Mouse (Mus musculus): ENCODE measurements around the gene Vps39. TPM values are rescaled to one million over a fixed set of nuclear protein-coding genes. Genes with fewer than 3 reads are reported as not detected.

Gene Vps39
- polyA plus RNA-seq, 1 experiment from 2014 or later = 26.6 TPM

DNA sequence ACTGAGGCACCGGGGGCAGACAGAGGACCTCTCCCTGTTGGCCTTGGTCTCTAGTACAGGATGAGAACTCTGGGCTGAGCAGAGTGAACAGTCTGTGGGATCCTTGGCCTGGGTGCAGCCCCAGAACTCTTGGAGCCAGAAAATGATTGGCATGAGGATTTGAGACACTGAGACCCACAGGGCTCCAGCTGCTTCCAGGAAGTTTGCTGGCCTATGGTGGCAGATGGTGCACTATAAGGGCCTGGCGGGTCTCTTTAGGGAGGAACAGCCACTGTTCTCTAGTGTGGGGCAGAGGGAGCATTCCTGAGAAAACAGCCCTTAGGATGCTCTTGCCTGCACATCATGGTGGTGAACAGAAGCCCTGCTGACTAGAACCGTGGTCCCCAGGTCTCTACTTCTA, 64.5 kb downstream of the Vps39 start:
- Histone ChIP-seq H3K36me3 (replicated peaks) (no peaks in the 10 kb centered on the region), H3K4me3 (no peak overlapping the region), H3K9me3 (no peaks in the 10 kb centered on the region), H3K27ac (no peak overlapping the region), H3K27me3 (ENCODE audit: poor library complexity, severe bottlenecking) (no peaks in the 10 kb centered on the region), H3K4me1 (no peaks in the 10 kb centered on the region)
- no peak for DNase-seq (ENCODE audit: extremely low spot score, low spot score)
- WGBS = 90% methylated on average over 3 of the region's 3 CpGs

GRCm38 (mm10) chr2:120285639-120286038, 67.3 kb downstream of the Vps39 start:
- no peaks in the 10 kb centered on the region for H3K27me3 ChIP-seq (ENCODE audit: poor library complexity, severe bottlenecking)
- H3K4me1 ChIP-seq = no peaks in the 10 kb centered on the region
- H3K36me3 ChIP-seq (replicated peaks) = no peaks in the 10 kb centered on the region
- no peak for DNase-seq (ENCODE audit: extremely low spot score, low spot score)
- H3K27ac ChIP-seq = no peak overlapping the region
- 85% methylated on average over 4 of the region's 4 CpGs for WGBS
- no peak overlapping the region for H3K4me3 ChIP-seq
- H3K9me3 ChIP-seq = no peaks in the 10 kb centered on the region

DNA sequence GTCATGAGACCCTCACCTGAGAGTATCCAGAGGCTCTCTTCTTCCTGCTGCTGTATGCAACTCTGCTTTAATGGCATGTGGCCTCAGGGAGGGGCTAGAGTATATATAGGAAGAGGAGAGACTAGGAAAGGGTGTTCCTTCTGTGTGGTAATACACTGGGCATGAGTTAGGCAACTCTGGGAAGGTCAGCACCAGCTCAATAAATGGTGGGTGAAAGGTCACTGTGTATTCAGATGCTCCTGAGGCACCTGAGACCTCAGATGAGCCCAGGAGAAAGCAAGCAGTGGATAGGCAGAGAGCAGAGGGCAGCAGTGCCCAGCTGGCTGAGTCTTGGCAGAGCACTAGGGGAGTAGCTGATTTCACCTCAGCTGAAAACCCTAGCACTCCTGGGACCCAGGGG, 68.2 kb downstream of the Vps39 start:
- no peaks in the 10 kb centered on the region for H3K36me3 ChIP-seq (replicated peaks)
- no peak overlapping the region for H3K27ac ChIP-seq
- no peak overlapping the region for H3K4me3 ChIP-seq
- no peaks in the 10 kb centered on the region for H3K4me1 ChIP-seq
- no peaks in the 10 kb centered on the region for H3K9me3 ChIP-seq
- no peaks in the 10 kb centered on the region for H3K27me3 ChIP-seq (ENCODE audit: poor library complexity, severe bottlenecking)
- DNase-seq (ENCODE audit: extremely low spot score, low spot score) = no peak

DNA sequence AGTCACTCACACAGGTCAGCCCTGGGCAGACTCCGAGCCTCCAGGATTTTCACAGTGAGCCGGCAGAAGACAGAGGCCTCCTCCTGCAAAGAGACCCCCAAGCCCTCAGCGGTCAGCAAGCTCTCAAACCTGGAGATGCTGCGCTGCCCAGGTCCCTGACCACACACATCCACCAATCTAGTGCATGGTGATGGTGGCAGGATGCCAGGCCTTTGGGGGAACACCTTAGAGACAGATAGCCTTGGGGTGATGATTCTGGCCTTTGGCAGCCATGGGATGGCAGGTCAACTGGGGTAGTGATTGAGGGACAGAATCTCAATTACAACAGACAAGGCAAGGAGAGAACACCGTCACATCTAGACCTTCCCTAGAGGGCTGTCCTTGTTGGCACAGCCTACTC, 68.8 kb downstream of the Vps39 start:
- no peaks in the 10 kb centered on the region for H3K36me3 ChIP-seq (replicated peaks)
- WGBS = 86% methylated on average over 5 of the region's 5 CpGs
- H3K4me1 ChIP-seq = no peaks in the 10 kb centered on the region
- H3K4me3 ChIP-seq = no peak overlapping the region
- H3K27me3 ChIP-seq (ENCODE audit: poor library complexity, severe bottlenecking) = no peaks in the 10 kb centered on the region
- no peak overlapping the region for H3K27ac ChIP-seq
- no peak for DNase-seq (ENCODE audit: extremely low spot score, low spot score)
- no peaks in the 10 kb centered on the region for H3K9me3 ChIP-seq

DNA sequence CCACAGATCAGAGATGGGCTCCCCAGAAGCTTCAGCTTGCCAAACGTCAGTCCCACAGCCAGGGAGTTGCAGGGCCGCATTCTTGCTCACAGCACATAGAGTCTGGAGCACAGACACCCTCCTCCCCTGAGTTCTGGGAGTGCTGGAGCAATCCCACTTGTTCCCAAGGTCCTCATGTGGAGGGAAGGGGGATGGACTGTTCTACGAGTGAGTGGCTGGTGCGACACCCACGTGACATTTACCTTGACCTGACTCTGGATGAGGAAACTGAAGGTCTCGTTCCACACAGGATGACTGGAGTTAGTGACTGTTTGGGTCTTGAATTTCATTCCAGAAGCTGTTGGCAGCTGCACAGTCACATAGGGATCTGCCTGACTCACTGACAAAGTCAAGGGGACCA, 69.4 kb downstream of the Vps39 start:
- Histone ChIP-seq H3K9me3 (no peaks in the 10 kb centered on the region), H3K27me3 (ENCODE audit: poor library complexity, severe bottlenecking) (no peaks in the 10 kb centered on the region), H3K4me1 (no peaks in the 10 kb centered on the region), H3K4me3 (no peak overlapping the region), H3K36me3 (replicated peaks) (no peaks in the 10 kb centered on the region), H3K27ac (no peak overlapping the region)
- no peak for DNase-seq (ENCODE audit: extremely low spot score, low spot score)
- WGBS = 60% methylated on average over 6 of the region's 6 CpGs

DNA sequence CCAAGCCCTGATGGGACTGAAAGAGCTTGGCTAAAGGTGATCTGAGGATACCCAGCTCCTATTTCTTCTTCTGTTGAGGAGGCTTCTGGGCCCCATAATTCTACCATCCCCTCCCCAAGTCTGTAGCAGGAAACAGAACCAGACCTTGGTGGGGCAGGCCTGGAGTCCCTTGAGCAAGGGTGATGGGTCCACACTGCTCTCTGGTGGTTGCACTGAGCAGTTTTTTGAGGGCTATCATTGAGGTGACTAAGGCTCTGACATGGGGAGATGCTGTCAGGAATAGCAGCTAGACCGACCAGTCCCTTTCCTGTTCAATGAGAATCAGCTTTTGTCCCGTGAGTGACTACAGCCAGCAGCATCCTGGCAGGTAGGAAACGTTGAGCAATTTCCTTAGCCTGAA, 71.7 kb downstream of the Vps39 start:
- WGBS = 61% methylated on average over 3 of the region's 3 CpGs
- DNase-seq (ENCODE audit: extremely low spot score, low spot score) = no peak
- H3K36me3 ChIP-seq (replicated peaks) = no peaks in the 10 kb centered on the region
- H3K27me3 ChIP-seq (ENCODE audit: poor library complexity, severe bottlenecking) = no peaks in the 10 kb centered on the region
- H3K4me1 ChIP-seq = no peaks in the 10 kb centered on the region
- no peaks in the 10 kb centered on the region for H3K9me3 ChIP-seq
- H3K27ac ChIP-seq = no peak overlapping the region
- H3K4me3 ChIP-seq = no peak overlapping the region

DNA sequence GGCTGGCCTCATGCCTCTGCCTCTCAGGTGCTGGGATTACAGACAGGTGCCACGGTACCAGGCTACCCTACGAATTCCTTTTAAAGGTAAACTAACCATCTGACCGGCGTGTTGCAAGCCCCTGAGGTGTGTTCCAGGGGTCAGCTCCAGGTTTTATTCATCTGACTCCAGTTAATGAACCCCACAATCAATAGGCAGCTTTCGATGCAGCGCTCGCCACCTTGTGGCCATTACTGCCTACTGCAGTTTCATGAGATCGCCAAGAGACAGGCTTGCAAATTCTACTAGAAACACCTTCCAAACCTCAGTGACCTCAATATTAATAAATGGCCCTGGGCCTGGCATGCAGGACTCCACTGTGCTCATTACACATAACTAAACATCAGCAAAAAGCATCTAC, 73.0 kb downstream of the Vps39 start:
- 19% methylated on average over 8 of the region's 8 CpGs for WGBS
- Histone ChIP-seq H3K4me1 (no peaks in the 10 kb centered on the region), H3K27ac (no peak overlapping the region), H3K4me3 (no peak overlapping the region), H3K36me3 (replicated peaks) (no peaks in the 10 kb centered on the region), H3K27me3 (ENCODE audit: poor library complexity, severe bottlenecking) (no peaks in the 10 kb centered on the region), H3K9me3 (no peaks in the 10 kb centered on the region)
- DNase-seq (ENCODE audit: extremely low spot score, low spot score) = peak; percentile 62

DNA sequence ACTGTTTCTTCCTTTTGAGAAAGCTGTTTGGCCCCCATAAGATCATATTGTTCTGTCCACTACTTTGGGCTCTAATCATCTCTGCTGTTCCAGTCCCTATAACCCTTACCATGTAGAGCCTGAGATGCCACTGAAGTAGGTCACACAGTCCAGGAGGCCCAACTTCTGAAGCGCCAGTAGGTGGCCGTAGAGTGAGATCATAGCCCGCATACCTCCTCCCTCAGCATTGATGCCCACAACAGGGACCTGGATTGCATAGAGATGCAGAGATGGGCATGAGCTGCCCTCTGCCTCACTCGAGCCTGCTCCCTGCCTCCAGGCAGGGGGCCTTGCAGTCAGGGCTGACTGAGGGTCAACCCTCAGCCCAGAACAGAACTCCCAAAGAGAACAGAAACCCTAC, 76.0 kb downstream of the Vps39 start:
- Histone ChIP-seq H3K27me3 (ENCODE audit: poor library complexity, severe bottlenecking) (no peaks in the 10 kb centered on the region), H3K4me3 (no peak overlapping the region), H3K4me1 (no peaks in the 10 kb centered on the region), H3K27ac (no peak overlapping the region), H3K9me3 (no peaks in the 10 kb centered on the region), H3K36me3 (replicated peaks) (no peaks in the 10 kb centered on the region)
- DNase-seq (ENCODE audit: extremely low spot score, low spot score) = no peak
- WGBS = 76% methylated on average over 4 of the region's 4 CpGs

DNA sequence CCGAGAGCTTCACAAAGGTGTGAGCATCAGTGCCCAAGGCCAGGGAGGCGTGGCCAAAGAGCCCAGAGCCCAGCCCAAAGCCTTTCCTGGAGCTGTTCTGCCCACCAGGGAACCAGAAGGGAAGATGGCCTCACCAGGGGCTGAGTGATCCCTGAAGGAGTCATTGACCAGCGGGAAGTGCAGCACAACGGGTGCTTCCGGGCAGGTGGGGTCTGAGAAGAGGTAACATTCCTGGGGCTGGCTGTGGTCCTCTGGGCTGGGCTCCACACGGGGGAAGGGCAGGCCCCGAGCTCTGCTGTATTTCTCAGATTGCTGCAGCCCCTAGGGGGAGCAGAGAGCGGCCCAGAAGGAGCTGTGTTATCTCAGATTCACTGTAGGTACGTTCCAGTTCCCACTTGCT, 84.3 kb downstream of the Vps39 start:
- H3K27ac ChIP-seq = peak overlapping the region; percentile 64

More for the DNA sequence above, 84.3 kb downstream of the Vps39 start:
- peaks cover 12% of the 10 kb centered on the region for H3K4me1 ChIP-seq
- no peaks in the 10 kb centered on the region for H3K9me3 ChIP-seq
- H3K36me3 ChIP-seq (replicated peaks) = no peaks in the 10 kb centered on the region
- H3K4me3 ChIP-seq = peak overlapping the region; percentile 34
- WGBS = 2% methylated on average over 9 of the region's 9 CpGs
- DNase-seq (ENCODE audit: extremely low spot score, low spot score) = no peak
- no peaks in the 10 kb centered on the region for H3K27me3 ChIP-seq (ENCODE audit: poor library complexity, severe bottlenecking)

Other genes starting within 250 kb of the Vps39 start
- gene Ehd4, start 198.5 kb downstream of the Vps39 start, polyA plus RNA-seq (2016; fragmentation: Nextera tagmentation; extraction: Ambion mirVana) = 23.7 and 28.4 TPM in 2 replicates
- 0.04 TPM in 1 of 2 replicates, not detected in the other for gene Pla2g4e, start 107.8 kb downstream of the Vps39 start, polyA plus RNA-seq (2016; fragmentation: Nextera tagmentation; extraction: Ambion mirVana)
- 0.11 and 0.15 TPM in 2 replicates for gene Pla2g4d, start 63.9 kb downstream of the Vps39 start, polyA plus RNA-seq (2016; fragmentation: Nextera tagmentation; extraction: Ambion mirVana)
- gene Pla2g4f, start 39.0 kb downstream of the Vps39 start, polyA plus RNA-seq (2016; fragmentation: Nextera tagmentation; extraction: Ambion mirVana) = not detected in 2 replicates
- 6.6 and 7.5 TPM in 2 replicates for gene Ganc, start 50.8 kb upstream of the Vps39 start, polyA plus RNA-seq (2016; fragmentation: Nextera tagmentation; extraction: Ambion mirVana)
- gene Tmem87a, start 51.0 kb upstream of the Vps39 start, polyA plus RNA-seq (2016; fragmentation: Nextera tagmentation; extraction: Ambion mirVana) = 5.6 TPM in 2 replicates
- 7.7 and 8.2 TPM in 2 replicates for gene Capn3, start 102.9 kb upstream of the Vps39 start, polyA plus RNA-seq (2016; fragmentation: Nextera tagmentation; extraction: Ambion mirVana)
- gene Zfp106, start 210.7 kb upstream of the Vps39 start, polyA plus RNA-seq (2016; fragmentation: Nextera tagmentation; extraction: Ambion mirVana) = 83.1 and 87.3 TPM in 2 replicates
- 50.5 and 56.2 TPM in 2 replicates for gene Snap23, start 214.5 kb upstream of the Vps39 start, polyA plus RNA-seq (2016; fragmentation: Nextera tagmentation; extraction: Ambion mirVana)

All from forebrain, embryonic 10.5 days (tissue).